Mouse (Mus musculus): ENCODE measurements around the gene Tbc1d16.
A peak's percentile ranks its signal among the peaks of the same experiment; 100 is the strongest.

Gene Tbc1d16

GRCm38 (mm10) chr11:119176389-119177179 lies 51.7 kb downstream of the Tbc1d16 start:
- no peak for DNase-seq (ENCODE audit: low read depth)

GRCm38 (mm10) chr11:119171588-119171987 lies 56.7 kb downstream of the Tbc1d16 start:
- no peak for DNase-seq (ENCODE audit: low read depth)

GRCm38 (mm10) chr11:119168851-119169250 lies 59.4 kb downstream of the Tbc1d16 start:
- DNase-seq (ENCODE audit: low read depth), result no peak

- DNase-seq (ENCODE audit: low read depth), result peak; percentile 37
Measured at GRCm38 (mm10) chr11:119165995-119166394, 62.3 kb downstream of the Tbc1d16 start.

GRCm38 (mm10) chr11:119164375-119164774 lies 63.9 kb downstream of the Tbc1d16 start:
- no peak for DNase-seq (ENCODE audit: low read depth)

GRCm38 (mm10) chr11:119163734-119163992 lies 64.6 kb downstream of the Tbc1d16 start:
- no peak for DNase-seq (ENCODE audit: low read depth)

- no peak for DNase-seq (ENCODE audit: low read depth)
Measured at GRCm38 (mm10) chr11:119162959-119163733, 65.2 kb downstream of the Tbc1d16 start.

- no peak for DNase-seq (ENCODE audit: low read depth)
Measured at GRCm38 (mm10) chr11:119161665-119162064, 66.6 kb downstream of the Tbc1d16 start.

GRCm38 (mm10) chr11:119160050-119160449 lies 68.2 kb downstream of the Tbc1d16 start:
- DNase-seq (ENCODE audit: low read depth), result no peak

- no peak for DNase-seq (ENCODE audit: low read depth)
Measured at GRCm38 (mm10) chr11:119159496-119159895, 68.8 kb downstream of the Tbc1d16 start.

- no peak for DNase-seq (ENCODE audit: low read depth)
Measured at GRCm38 (mm10) chr11:119157377-119158189, 70.7 kb downstream of the Tbc1d16 start.

- DNase-seq (ENCODE audit: low read depth), result no peak
Measured at GRCm38 (mm10) chr11:119156481-119157254, 71.6 kb downstream of the Tbc1d16 start.

GRCm38 (mm10) chr11:119155638-119156480 lies 72.4 kb downstream of the Tbc1d16 start:
- no peak for DNase-seq (ENCODE audit: low read depth)

- DNase-seq (ENCODE audit: low read depth), result peak; percentile 89
Measured at GRCm38 (mm10) chr11:119152321-119152831, 75.9 kb downstream of the Tbc1d16 start.

- no peak for DNase-seq (ENCODE audit: low read depth)
Measured at GRCm38 (mm10) chr11:119151073-119151607, 77.2 kb downstream of the Tbc1d16 start.

GRCm38 (mm10) chr11:119150442-119150841 lies 77.9 kb downstream of the Tbc1d16 start:
- DNase-seq (ENCODE audit: low read depth), result no peak

GRCm38 (mm10) chr11:119148829-119149228 lies 79.5 kb downstream of the Tbc1d16 start:
- no peak for DNase-seq (ENCODE audit: low read depth)

- DNase-seq (ENCODE audit: low read depth), result no peak
Measured at GRCm38 (mm10) chr11:119147153-119147552, 81.1 kb downstream of the Tbc1d16 start.

- DNase-seq (ENCODE audit: low read depth), result no peak
Measured at GRCm38 (mm10) chr11:119146140-119146539, 82.2 kb downstream of the Tbc1d16 start.

GRCm38 (mm10) chr11:119144801-119145475 lies 83.4 kb downstream of the Tbc1d16 start:
- DNase-seq (ENCODE audit: low read depth), result peak; percentile 29

Data from NIH3T3 (cell line).